Mouse (Mus musculus) myocyte (in vitro differentiated cells): Measurements from ENCODE around the gene Kcnd3.

Experiments used
- E2F4 ChIP-seq: IDR thresholded peaks from one replicate; pipeline ENCODE4 v1.6.1; 2011; ENCODE audit warnings: mild to moderate bottlenecking, control low read depth, moderate library complexity; ENCODE audit not compliant: insufficient read depth
- POLR2A ChIP-seq: IDR thresholded peaks from one replicate; pipeline ENCODE4 v1.6.1; 2011; ENCODE audit warnings: low read depth, mild to moderate bottlenecking, control low read depth, moderate library complexity; ENCODE audit not compliant: insufficient read length
- POLR2AphosphoS2 ChIP-seq: IDR thresholded peaks from one replicate; pipeline ENCODE4 v1.6.1; 2011; ENCODE audit warnings: low read depth, control low read depth; ENCODE audit not compliant: insufficient read length

DNA sequence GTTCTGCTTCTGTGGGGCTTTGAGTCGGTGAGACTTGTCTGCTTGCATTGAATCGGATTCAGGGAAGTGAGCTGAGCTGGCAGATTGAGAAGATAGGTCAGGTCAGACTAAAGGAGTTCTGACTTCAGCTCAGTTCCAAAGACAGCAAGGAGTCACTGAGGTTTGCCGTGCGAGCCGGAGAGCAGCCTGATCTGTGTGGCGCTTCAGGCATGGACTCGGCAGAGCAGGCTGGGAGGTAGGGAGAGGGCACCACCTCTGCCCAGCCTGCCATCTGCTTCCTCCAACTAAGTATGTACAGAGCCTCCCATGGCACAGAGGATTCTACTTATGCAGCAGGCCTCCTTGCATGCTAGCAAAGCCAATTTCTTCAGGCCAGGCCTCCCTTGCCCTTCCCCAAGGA lies 44.1 kb downstream of the Kcnd3 start:
- TF ChIP-seq POLR2A (no peak), POLR2AphosphoS2 (no peak), E2F4 (no peak)
